Mouse (Mus musculus): ENCODE measurements around the gene Ppm1h. TPM values are rescaled to one million over a fixed set of nuclear protein-coding genes. Genes with fewer than 3 reads are reported as not detected.

The Ppm1h gene
- total and polyA plus RNA-seq, 2 experiments from 2014 or later, result 31.1 to 31.7 TPM

GRCm38 (mm10) chr10:122882614-122883013, 204.1 kb downstream of the Ppm1h start:
- Histone ChIP-seq H3K27ac (ENCODE audit: low read depth, low read length) (no peak overlapping the region), H3K4me2 (ENCODE audit: low read depth) (no peak overlapping the region), H3K4me1 (ENCODE audit: insufficient read depth) (peaks cover 35% of the 10 kb centered on the region), H3K36me3 (ENCODE audit: insufficient read depth) (no peaks in the 10 kb centered on the region), H3K9ac (no peak overlapping the region), H3K4me3 (ENCODE audit: low read depth, low read length) (no peak overlapping the region), H3K9me3 (ENCODE audit: low read length) (no peaks in the 10 kb centered on the region), H3K27me3 (ENCODE audit: insufficient read depth, low read length) (no peaks in the 10 kb centered on the region)
- no peak for TF ChIP-seq CTCF (IDR thresholded peaks at IDR 0.05; ENCODE audit: low read depth)
- DNase-seq (no peak), ATAC-seq (no peak)
- WGBS, result 79% methylated on average over 4 of the region's 4 CpGs

DNA sequence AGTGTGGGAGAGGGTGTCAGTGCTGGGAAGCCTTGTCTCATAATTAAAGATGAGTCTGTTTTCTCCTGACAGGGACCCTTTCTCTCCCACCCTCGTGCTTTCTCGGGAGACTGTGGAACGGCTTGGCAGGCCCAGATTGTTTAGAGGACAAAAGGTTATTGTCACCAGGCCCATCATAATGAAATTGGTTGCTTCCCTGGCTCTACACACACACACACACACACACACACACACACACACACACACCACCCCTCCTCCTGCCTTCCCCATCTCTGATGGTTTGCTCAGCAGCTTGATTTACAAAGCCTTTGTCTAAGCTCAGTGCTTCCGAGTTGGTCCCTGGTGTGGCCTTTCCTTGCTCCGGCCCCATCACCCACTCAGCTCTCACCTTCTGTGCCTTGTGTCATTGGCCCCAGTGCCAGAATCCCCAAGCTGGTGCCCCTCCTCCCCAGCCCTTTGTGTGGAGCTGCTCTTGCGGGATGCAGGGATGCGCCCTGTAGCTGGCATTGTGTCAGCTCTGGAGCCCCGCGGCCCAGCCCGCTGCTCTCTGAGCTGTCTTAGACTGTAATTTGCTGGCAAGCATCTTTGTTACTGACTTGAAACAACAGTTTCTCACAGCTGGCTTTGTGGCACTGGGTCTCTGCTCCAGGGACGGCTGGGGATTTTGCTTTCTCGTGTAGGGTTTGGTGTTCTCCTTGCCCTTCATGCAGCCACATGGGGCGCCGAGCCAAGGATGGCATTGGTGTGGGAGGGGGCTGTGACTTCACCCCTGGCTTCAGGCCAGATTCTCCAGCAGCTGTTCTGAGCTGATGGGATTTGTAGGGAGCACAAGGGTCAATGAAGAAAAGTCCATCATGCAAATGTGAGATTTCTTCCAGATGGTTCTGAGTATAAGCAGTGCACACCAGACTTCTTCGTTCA, 205.5 kb downstream of the Ppm1h start:
- H3K4me1 ChIP-seq (ENCODE audit: insufficient read depth), result peaks cover 45% of the 10 kb centered on the region
- 4% methylated on average over 15 of the region's 15 CpGs for WGBS
- no peaks in the 10 kb centered on the region for H3K27me3 ChIP-seq (ENCODE audit: insufficient read depth, low read length)
- 0 out of 2 replicates have a peak, but pooled peaks have one; percentile 9 for TF ChIP-seq CTCF (IDR thresholded peaks at IDR 0.05; ENCODE audit: low read depth)
- H3K27ac ChIP-seq (ENCODE audit: low read depth, low read length), result peak overlapping the region; percentile 96
- H3K4me2 ChIP-seq (ENCODE audit: low read depth), result peak overlapping the region; percentile 26
- no peaks in the 10 kb centered on the region for H3K36me3 ChIP-seq (ENCODE audit: insufficient read depth)
- H3K4me3 ChIP-seq (ENCODE audit: low read depth, low read length), result no peak overlapping the region
- H3K9me3 ChIP-seq (ENCODE audit: low read length), result no peaks in the 10 kb centered on the region
- DNase-seq (peak; percentile 90), ATAC-seq (peak; percentile 90)
- peak overlapping the region; percentile 46 for H3K9ac ChIP-seq

- Histone ChIP-seq H3K4me2 (ENCODE audit: low read depth) (no peak overlapping the region), H3K36me3 (ENCODE audit: insufficient read depth) (no peaks in the 10 kb centered on the region), H3K27me3 (ENCODE audit: insufficient read depth, low read length) (no peaks in the 10 kb centered on the region), H3K9ac (no peak overlapping the region), H3K4me3 (ENCODE audit: low read depth, low read length) (no peak overlapping the region), H3K27ac (ENCODE audit: low read depth, low read length) (peak overlapping the region; percentile 96), H3K4me1 (ENCODE audit: insufficient read depth) (peaks cover 45% of the 10 kb centered on the region), H3K9me3 (ENCODE audit: low read length) (no peaks in the 10 kb centered on the region)
- TF ChIP-seq CTCF (IDR thresholded peaks at IDR 0.05; ENCODE audit: low read depth), result no peak
- whole genome bisulfite sequencing, result 72% methylated on average over 5 of the region's 5 CpGs
- DNase-seq, result peak; percentile 39
- ATAC-seq, result no peak
These were observed 206.7 kb downstream of the Ppm1h start for GRCm38 (mm10) chr10:122885301-122885700.

DNA sequence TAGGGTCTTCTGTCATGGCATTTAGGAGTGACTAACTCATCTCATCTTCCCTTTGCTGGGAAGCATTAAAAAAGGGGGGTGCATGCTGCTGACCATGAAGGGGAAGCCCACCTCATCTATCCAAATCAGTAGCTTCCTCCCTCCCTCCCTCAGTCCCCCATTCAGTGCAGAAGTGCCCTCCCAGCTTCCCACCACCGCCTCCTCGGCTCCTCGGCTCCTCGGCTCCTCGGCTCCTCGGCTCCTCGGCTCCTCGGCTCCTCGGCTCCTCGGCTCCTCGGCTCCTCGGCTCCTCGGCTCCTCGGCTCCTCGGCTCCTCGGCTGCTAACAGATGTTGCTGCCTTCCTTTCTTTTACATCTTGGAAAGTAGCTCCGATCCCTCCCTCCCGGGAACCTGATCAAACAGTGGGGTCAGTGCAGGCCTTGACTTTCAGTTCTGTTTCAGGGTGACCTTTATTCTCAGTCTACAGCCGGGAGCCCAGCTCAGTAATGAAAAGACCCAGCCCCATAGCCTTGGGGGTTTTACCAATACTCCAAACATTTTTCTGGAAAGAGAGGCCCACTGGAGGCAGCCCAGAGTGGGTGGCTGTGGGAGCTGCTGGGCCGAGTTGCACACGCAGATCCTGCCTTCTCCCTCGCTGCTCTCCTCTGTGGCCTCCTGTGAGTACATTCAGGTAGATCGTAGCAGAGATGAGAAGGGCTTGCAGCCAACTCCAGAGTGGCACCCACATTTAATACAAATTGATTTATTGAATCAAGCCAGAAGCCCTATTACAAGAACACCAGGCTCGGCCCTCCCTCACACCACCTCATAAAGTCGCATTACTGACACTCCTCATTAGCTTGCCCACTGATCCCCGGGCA, 207.7 kb downstream of the Ppm1h start:
- 4% methylated on average over 26 of the region's 26 CpGs for WGBS
- H3K4me1 ChIP-seq (ENCODE audit: insufficient read depth), result peaks cover 45% of the 10 kb centered on the region
- no peak for TF ChIP-seq CTCF (IDR thresholded peaks at IDR 0.05; ENCODE audit: low read depth)
- H3K27me3 ChIP-seq (ENCODE audit: insufficient read depth, low read length), result no peaks in the 10 kb centered on the region
- 0 out of 2 replicates have a peak overlapping the region, but pooled peaks have one; percentile 5 for H3K4me3 ChIP-seq (ENCODE audit: low read depth, low read length)
- peak overlapping the region; percentile 42 for H3K9ac ChIP-seq
- peak overlapping the region; percentile 35; the same call in 1 of the 2 replicates for H3K4me2 ChIP-seq (ENCODE audit: low read depth)
- no peaks in the 10 kb centered on the region for H3K9me3 ChIP-seq (ENCODE audit: low read length)
- H3K36me3 ChIP-seq (ENCODE audit: insufficient read depth), result no peaks in the 10 kb centered on the region
- DNase-seq, result peak; percentile 79
- peak overlapping the region; percentile 85 for H3K27ac ChIP-seq (ENCODE audit: low read depth, low read length)
- ATAC-seq, result peak; percentile 7; the same call in 1 of the 2 replicates

DNA sequence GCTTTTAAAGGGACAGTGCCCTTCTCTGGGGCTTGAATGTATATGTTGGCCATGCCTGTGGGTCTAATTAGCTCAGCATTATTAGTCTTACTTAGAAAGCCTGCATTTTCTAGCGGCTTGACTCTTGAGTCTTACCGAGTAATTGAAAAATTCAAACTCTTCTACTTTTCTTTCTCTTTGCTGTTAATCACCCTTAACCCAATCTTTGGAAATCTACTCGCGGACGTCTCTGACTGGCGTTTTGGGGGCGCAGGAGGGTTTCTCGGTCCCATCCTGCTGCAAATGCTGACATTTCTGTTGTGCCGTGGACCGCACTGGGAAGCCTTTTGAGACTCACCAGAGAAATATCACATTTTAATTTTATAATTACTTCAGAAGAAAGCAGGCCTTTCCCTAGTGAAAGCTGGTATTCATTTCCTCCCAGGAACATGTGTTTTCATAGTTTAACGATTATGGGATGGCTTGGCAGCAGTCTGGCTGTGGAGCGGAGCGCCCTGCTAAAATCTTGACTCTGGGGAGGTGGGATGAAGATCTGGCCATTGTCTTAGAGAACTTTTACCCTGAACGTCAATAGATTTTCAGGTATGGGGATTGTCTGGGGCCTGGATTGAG, 208.5 kb downstream of the Ppm1h start:
- WGBS, result 18% methylated on average over 14 of the region's 14 CpGs
- Histone ChIP-seq H3K4me3 (ENCODE audit: low read depth, low read length) (no peak overlapping the region), H3K27me3 (ENCODE audit: insufficient read depth, low read length) (no peaks in the 10 kb centered on the region), H3K4me1 (ENCODE audit: insufficient read depth) (peaks cover 45% of the 10 kb centered on the region), H3K4me2 (ENCODE audit: low read depth) (no peak overlapping the region), H3K27ac (ENCODE audit: low read depth, low read length) (peak overlapping the region; percentile 85), H3K36me3 (ENCODE audit: insufficient read depth) (no peaks in the 10 kb centered on the region), H3K9me3 (ENCODE audit: low read length) (no peaks in the 10 kb centered on the region), H3K9ac (peak overlapping the region; percentile 14; the same call in 1 of the 2 replicates)
- DNase-seq, result no peak
- ATAC-seq, result no peak
- TF ChIP-seq CTCF (IDR thresholded peaks at IDR 0.05; ENCODE audit: low read depth), result no peak

- no peak overlapping the region for H3K4me2 ChIP-seq (ENCODE audit: low read depth)
- 20% methylated on average over 10 of the region's 10 CpGs for WGBS
These were observed 209.1 kb downstream of the Ppm1h start for GRCm38 (mm10) chr10:122887528-122888183.

More at GRCm38 (mm10) chr10:122887528-122888183, 209.1 kb downstream of the Ppm1h start:
- no peak for TF ChIP-seq CTCF (IDR thresholded peaks at IDR 0.05; ENCODE audit: low read depth)
- peak overlapping the region; percentile 14; the same call in 1 of the 2 replicates for H3K9ac ChIP-seq
- no peaks in the 10 kb centered on the region for H3K9me3 ChIP-seq (ENCODE audit: low read length)
- H3K4me3 ChIP-seq (ENCODE audit: low read depth, low read length), result no peak overlapping the region
- ATAC-seq, result peak; percentile 6; the same call in 1 of the 2 replicates
- no peaks in the 10 kb centered on the region for H3K36me3 ChIP-seq (ENCODE audit: insufficient read depth)
- H3K27ac ChIP-seq (ENCODE audit: low read depth, low read length), result peak overlapping the region; percentile 85
- peak; percentile 55 for DNase-seq
- H3K4me1 ChIP-seq (ENCODE audit: insufficient read depth), result peaks cover 45% of the 10 kb centered on the region
- no peaks in the 10 kb centered on the region for H3K27me3 ChIP-seq (ENCODE audit: insufficient read depth, low read length)

Data from forebrain, postnatal 0 days (tissue).